Mouse (Mus musculus) subcutaneous adipose tissue, adult 2 months (tissue): ENCODE data around the gene Vmn1r194. TPM values are rescaled to one million over a fixed set of nuclear protein-coding genes. Genes with fewer than 3 reads are reported as not detected.

Experiments
- polyA plus RNA-seq: library from polyadenylated mRNA; depleted of rRNA; stranded (reverse); fragments of >200 nt; gene quantifications from 2 replicates; pipeline ENCODE4 v1.2.3, GENCODE M21; 2012; ENCODE audit warnings: low replicate concordance; rRNA removed

Vmn1r194 gene
- not detected in 2 replicates for polyA plus RNA-seq

GRCm38 (mm10) chr13:22243915-22244314 is at the start of gene Vmn1r194:
Vmn1r194 (plus strand) TSS chr13:22244215.

DNA sequence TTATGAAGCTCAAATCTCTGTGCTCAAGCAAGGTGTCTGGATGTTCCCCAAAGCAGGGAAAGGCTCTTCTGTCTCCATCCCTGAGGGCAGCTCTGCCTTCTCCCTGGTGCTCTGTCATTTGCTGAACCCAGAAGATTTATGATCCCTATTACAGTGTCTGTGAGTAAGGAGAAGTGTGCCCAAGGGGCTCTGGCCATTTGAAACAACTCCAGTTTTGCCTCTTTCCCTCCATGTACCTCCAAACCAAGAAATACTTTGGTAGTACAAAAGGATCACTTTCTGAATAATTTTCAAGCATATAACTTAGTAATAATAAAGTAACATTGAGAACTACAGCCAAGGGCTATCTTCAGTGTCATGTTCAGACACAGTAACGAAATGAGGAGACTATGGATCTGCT is 21.0 kb upstream of the Vmn1r194 start, which contains the start of gene Vmn1r193:
Gene Vmn1r193, minus strand, starts transcription at position 101 of the 400 bp plus-strand sequence.

GRCm38 (mm10) chr13:22270222-22270621 is 26.2 kb downstream of the Vmn1r194 start, which contains the start of gene Vmn1r195:
Vmn1r195 (plus strand) TSS chr13:22270522.

GRCm38 (mm10) chr13:22289620-22290019 is 45.6 kb downstream of the Vmn1r194 start, which contains the start of gene Vmn1r196:
Vmn1r196 (plus strand) TSS chr13:22289920.

Other genes starting within 250 kb of the Vmn1r194 start
- gene Prss16, start 234.5 kb upstream of the Vmn1r194 start, polyA plus RNA-seq = 1.0 TPM in 1 of 2 replicates, not detected in the other
- gene Hist1h2ah, start 208.6 kb upstream of the Vmn1r194 start, polyA plus RNA-seq = 0.80 and 14.4 TPM in 2 replicates
- 2.3 and 12.2 TPM in 2 replicates for gene Hist1h2bk, start 208.3 kb upstream of the Vmn1r194 start, polyA plus RNA-seq
- gene Hist1h4i, start 202.9 kb upstream of the Vmn1r194 start, polyA plus RNA-seq = 11.9 and 12.9 TPM in 2 replicates
- gene Hist1h2ag, start 201.3 kb upstream of the Vmn1r194 start, polyA plus RNA-seq = 3.7 TPM in 1 of 2 replicates, not detected in the other
- gene Hist1h2bj, start 201.0 kb upstream of the Vmn1r194 start, polyA plus RNA-seq = 4.6 and 8.5 TPM in 2 replicates
- gene Vmn1r188, start 159.8 kb upstream of the Vmn1r194 start, polyA plus RNA-seq = not detected in 2 replicates
- gene Vmn1r189, start 138.4 kb upstream of the Vmn1r194 start, polyA plus RNA-seq = not detected in 2 replicates
- not detected in 2 replicates for gene Vmn1r191, start 60.2 kb upstream of the Vmn1r194 start, polyA plus RNA-seq
- not detected in 2 replicates for gene Vmn1r192, start 53.1 kb upstream of the Vmn1r194 start, polyA plus RNA-seq
- not detected in 2 replicates for gene Vmn1r193, start 21.1 kb upstream of the Vmn1r194 start, polyA plus RNA-seq
- not detected in 2 replicates for gene Vmn1r195, start 26.3 kb downstream of the Vmn1r194 start, polyA plus RNA-seq
- gene Vmn1r196, start 45.7 kb downstream of the Vmn1r194 start, polyA plus RNA-seq = not detected in 2 replicates
- not detected in 2 replicates for gene Vmn1r197, start 80.4 kb downstream of the Vmn1r194 start, polyA plus RNA-seq
- not detected in 2 replicates for gene Vmn1r198, start 106.1 kb downstream of the Vmn1r194 start, polyA plus RNA-seq
- not detected in 2 replicates for gene Vmn1r199, start 135.6 kb downstream of the Vmn1r194 start, polyA plus RNA-seq
- gene Vmn1r200, start 146.2 kb downstream of the Vmn1r194 start, polyA plus RNA-seq = not detected in 2 replicates
- not detected in 2 replicates for gene Vmn1r201, start 227.7 kb downstream of the Vmn1r194 start, polyA plus RNA-seq